Mouse (Mus musculus): ENCODE data around the gene Baz1b. TPM values are rescaled to one million over a fixed set of nuclear protein-coding genes. Genes with fewer than 3 reads are reported as not detected.

Gene Baz1b
- polyA plus RNA-seq, 1 experiment = 58.9 TPM

- H3K4me1 ChIP-seq (ENCODE audit: control insufficient read depth, insufficient read depth, low read length) = peaks cover 24% of the 10 kb centered on the region
- TF ChIP-seq CTCF (IDR thresholded peaks at IDR 0.05; ENCODE audit: low read depth, low read length) (no peak), POLR2A (IDR thresholded peaks at IDR 0.05; ENCODE audit: borderline replicate concordance, low read depth, low read length) (no peak)
- peak overlapping the region; percentile 83 for H3K4me3 ChIP-seq (ENCODE audit: insufficient read depth, low read length)
- H3K27ac ChIP-seq (ENCODE audit: insufficient read depth, low read depth, low read length) = peak overlapping the region; percentile 86
Observed at GRCm38 (mm10) chr5:135188214-135188554, 1.1 kb downstream of the Baz1b start.

DNA sequence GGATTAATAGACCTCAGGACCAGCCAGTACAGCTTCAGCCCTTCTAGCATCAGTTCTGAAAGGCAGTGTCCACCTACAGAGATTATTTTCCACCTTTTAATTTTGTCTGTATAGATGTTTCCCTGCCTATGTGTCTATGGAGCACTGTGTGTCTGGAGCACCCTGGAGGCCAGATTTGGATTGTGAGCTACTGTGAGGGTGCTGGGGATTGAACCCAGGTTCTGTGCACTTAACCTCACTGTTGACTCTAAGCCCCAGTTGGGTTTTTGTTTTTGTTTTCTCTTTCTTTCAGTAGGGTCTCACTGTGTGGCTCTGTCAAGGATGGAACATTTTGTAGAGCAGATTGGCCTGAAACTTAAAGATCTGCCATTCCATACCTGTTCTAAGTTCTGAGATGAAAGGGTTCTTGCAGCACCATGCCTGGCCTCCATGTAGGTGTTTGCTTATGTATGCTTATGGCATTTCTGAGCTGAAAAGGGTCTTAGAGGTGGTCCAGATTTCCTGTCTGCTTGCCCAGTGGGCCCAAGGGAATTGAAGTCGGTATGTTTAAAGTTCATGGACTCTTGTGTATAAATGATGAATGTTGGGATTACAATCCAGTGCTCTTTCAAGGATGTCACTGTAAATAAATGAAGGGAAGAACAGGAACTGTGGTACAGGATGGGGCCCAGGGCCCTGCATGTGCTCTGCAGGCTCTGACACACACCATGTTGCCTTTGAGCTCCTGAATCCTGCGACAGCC, 2.4 kb downstream of the Baz1b start:
- TF ChIP-seq POLR2A (IDR thresholded peaks at IDR 0.05; ENCODE audit: borderline replicate concordance, low read depth, low read length) (no peak), CTCF (IDR thresholded peaks at IDR 0.05; ENCODE audit: low read depth, low read length) (no peak)
- Histone ChIP-seq H3K4me3 (ENCODE audit: insufficient read depth, low read length) (peak overlapping the region; percentile 83), H3K27ac (ENCODE audit: insufficient read depth, low read depth, low read length) (no peak overlapping the region), H3K4me1 (ENCODE audit: control insufficient read depth, insufficient read depth, low read length) (peaks cover 24% of the 10 kb centered on the region)

DNA sequence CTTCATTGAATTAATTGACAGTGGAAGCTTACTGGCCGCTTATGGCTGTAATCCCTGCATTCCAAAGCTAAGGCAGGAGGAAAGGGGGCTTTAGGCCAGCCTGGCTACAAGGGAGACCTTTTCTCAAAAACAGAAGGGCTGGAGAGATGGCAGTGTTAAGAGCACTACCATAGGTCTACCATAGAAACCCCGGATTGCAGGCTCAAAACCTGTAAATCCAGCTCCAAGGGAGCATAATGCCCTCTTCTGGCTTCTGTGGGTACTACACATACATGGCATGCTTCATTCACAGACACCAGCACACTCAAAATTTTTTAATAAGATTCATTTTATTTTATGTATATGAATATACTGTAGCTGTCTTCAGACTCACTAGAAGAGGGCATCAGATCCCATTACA, 4.6 kb downstream of the Baz1b start:
- H3K4me1 ChIP-seq (ENCODE audit: control insufficient read depth, insufficient read depth, low read length) = peaks cover 24% of the 10 kb centered on the region

DNA sequence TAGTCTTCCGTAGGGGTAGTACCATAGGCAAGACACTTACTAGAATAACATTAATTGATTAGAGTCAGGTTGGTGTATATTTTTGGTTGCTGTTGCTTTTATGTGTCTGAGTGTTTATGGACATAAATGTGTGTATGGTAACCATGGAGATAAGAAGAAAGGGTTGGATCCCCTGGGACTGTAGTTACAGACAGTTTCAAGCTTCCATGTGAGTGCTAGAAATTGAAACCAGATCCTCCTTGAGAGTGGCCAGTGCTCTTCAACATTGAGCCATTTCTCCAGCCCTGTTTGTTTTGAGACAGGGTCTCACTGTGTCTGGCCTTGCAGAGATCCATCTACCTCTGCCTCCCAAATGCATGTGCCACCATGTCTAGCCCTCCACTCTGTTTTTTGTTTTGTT, 5.4 kb downstream of the Baz1b start:
- Histone ChIP-seq H3K4me1 (ENCODE audit: control insufficient read depth, insufficient read depth, low read length) (peaks cover 26% of the 10 kb centered on the region), H3K4me3 (ENCODE audit: insufficient read depth, low read length) (no peak overlapping the region), H3K27ac (ENCODE audit: insufficient read depth, low read depth, low read length) (no peak overlapping the region)
- TF ChIP-seq POLR2A (IDR thresholded peaks at IDR 0.05; ENCODE audit: borderline replicate concordance, low read depth, low read length) (no peak), CTCF (IDR thresholded peaks at IDR 0.05; ENCODE audit: low read depth, low read length) (no peak)

More for the DNA sequence above, 4.6 kb downstream of the Baz1b start:
- Histone ChIP-seq H3K4me3 (ENCODE audit: insufficient read depth, low read length) (no peak overlapping the region), H3K27ac (ENCODE audit: insufficient read depth, low read depth, low read length) (no peak overlapping the region)
- no peak for TF ChIP-seq CTCF (IDR thresholded peaks at IDR 0.05; ENCODE audit: low read depth, low read length)

DNA sequence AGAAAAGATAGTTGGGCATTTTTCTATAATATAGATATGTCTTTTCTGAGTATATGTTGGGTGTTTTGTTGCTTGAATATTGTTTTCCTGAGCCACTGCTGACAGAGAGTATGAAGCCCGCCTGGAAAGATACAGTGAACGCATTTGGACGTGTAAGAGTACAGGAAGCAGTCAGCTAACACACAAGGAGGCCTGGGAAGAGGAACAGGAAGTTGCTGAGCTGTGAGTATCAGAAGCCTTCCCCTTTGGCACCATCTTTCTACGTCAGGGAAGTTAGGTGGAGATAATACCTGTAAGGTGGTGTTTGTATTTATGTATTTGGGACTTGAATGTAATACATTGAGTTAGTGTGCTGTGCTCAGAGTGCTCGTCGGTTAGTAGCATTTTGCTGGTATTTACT, 9.3 kb downstream of the Baz1b start:
- Histone ChIP-seq H3K27ac (ENCODE audit: insufficient read depth, low read depth, low read length) (no peak overlapping the region), H3K4me1 (ENCODE audit: control insufficient read depth, insufficient read depth, low read length) (peaks cover 18% of the 10 kb centered on the region), H3K4me3 (ENCODE audit: insufficient read depth, low read length) (no peak overlapping the region)
- TF ChIP-seq POLR2A (IDR thresholded peaks at IDR 0.05; ENCODE audit: borderline replicate concordance, low read depth, low read length) (no peak), CTCF (IDR thresholded peaks at IDR 0.05; ENCODE audit: low read depth, low read length) (no peak)

- H3K4me3 ChIP-seq (ENCODE audit: insufficient read depth, low read length) = no peak overlapping the region
- no peak for TF ChIP-seq POLR2A (IDR thresholded peaks at IDR 0.05; ENCODE audit: borderline replicate concordance, low read depth, low read length)
- TF ChIP-seq CTCF (IDR thresholded peaks at IDR 0.05; ENCODE audit: low read depth, low read length) = no peak
Observed at GRCm38 (mm10) chr5:135202763-135203162, 15.7 kb downstream of the Baz1b start.

GRCm38 (mm10) chr5:135208197-135208596, 21.1 kb downstream of the Baz1b start:
- Histone ChIP-seq H3K27ac (ENCODE audit: insufficient read depth, low read depth, low read length) (no peak overlapping the region), H3K4me3 (ENCODE audit: insufficient read depth, low read length) (no peak overlapping the region), H3K4me1 (ENCODE audit: control insufficient read depth, insufficient read depth, low read length) (no peaks in the 10 kb centered on the region)
- no peak for TF ChIP-seq POLR2A (IDR thresholded peaks at IDR 0.05; ENCODE audit: borderline replicate concordance, low read depth, low read length)
- TF ChIP-seq CTCF (IDR thresholded peaks at IDR 0.05; ENCODE audit: low read depth, low read length) = no peak

More at GRCm38 (mm10) chr5:135202763-135203162, 15.7 kb downstream of the Baz1b start:
- H3K4me1 ChIP-seq (ENCODE audit: control insufficient read depth, insufficient read depth, low read length) = 0 out of 2 replicates have a peak, but pooled peaks cover 2% of the 10 kb centered on the region
- H3K27ac ChIP-seq (ENCODE audit: insufficient read depth, low read depth, low read length) = no peak overlapping the region

- Histone ChIP-seq H3K4me1 (ENCODE audit: control insufficient read depth, insufficient read depth, low read length) (no peaks in the 10 kb centered on the region), H3K4me3 (ENCODE audit: insufficient read depth, low read length) (no peak overlapping the region), H3K27ac (ENCODE audit: insufficient read depth, low read depth, low read length) (no peak overlapping the region)
- TF ChIP-seq POLR2A (IDR thresholded peaks at IDR 0.05; ENCODE audit: borderline replicate concordance, low read depth, low read length) = no peak
- no peak for TF ChIP-seq CTCF (IDR thresholded peaks at IDR 0.05; ENCODE audit: low read depth, low read length)
Observed at GRCm38 (mm10) chr5:135216871-135217270, 29.8 kb downstream of the Baz1b start.

DNA sequence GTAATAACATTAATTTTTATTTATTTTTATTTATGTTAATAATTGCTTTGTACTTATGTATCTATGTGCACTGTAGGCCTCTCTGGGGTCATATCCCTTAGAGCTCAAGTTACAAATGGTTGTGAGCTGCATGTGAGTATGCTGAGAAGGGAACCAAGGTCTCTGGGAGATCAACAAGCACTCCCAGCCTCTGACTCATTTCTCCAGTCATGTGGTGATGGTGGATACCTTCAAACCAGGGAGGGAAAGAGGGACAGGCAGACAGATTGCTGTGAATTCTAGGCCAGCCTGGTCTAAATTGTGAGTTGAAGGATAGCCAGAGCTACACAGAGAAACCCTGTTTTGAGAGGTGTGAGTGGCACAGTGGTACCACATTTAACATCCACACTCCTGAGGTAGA, 33.9 kb downstream of the Baz1b start:
- H3K27ac ChIP-seq (ENCODE audit: insufficient read depth, low read depth, low read length) = no peak overlapping the region
- H3K4me1 ChIP-seq (ENCODE audit: control insufficient read depth, insufficient read depth, low read length) = no peaks in the 10 kb centered on the region
- no peak overlapping the region for H3K4me3 ChIP-seq (ENCODE audit: insufficient read depth, low read length)
- TF ChIP-seq POLR2A (IDR thresholded peaks at IDR 0.05; ENCODE audit: borderline replicate concordance, low read depth, low read length) (no peak), CTCF (IDR thresholded peaks at IDR 0.05; ENCODE audit: low read depth, low read length) (no peak)

- Histone ChIP-seq H3K4me3 (ENCODE audit: insufficient read depth, low read length) (no peak overlapping the region), H3K4me1 (ENCODE audit: control insufficient read depth, insufficient read depth, low read length) (no peaks in the 10 kb centered on the region)
- no peak for TF ChIP-seq POLR2A (IDR thresholded peaks at IDR 0.05; ENCODE audit: borderline replicate concordance, low read depth, low read length)
- no peak for TF ChIP-seq CTCF (IDR thresholded peaks at IDR 0.05; ENCODE audit: low read depth, low read length)
Observed at GRCm38 (mm10) chr5:135222066-135222465, 35.0 kb downstream of the Baz1b start.

More at GRCm38 (mm10) chr5:135222066-135222465, 35.0 kb downstream of the Baz1b start:
- no peak overlapping the region for H3K27ac ChIP-seq (ENCODE audit: insufficient read depth, low read depth, low read length)

All from bone marrow macrophage, adult 2 months (primary cell).